Mouse (Mus musculus): Measurements from ENCODE around the gene Cnnm3. TPM values are rescaled to one million over a fixed set of nuclear protein-coding genes. Genes with fewer than 3 reads are reported as not detected.

Cnnm3 gene
- polyA plus RNA-seq, 1 experiment from 2014 or later = 3.7 TPM

GRCm38 (mm10) chr1:36554633-36555399 lies 43.1 kb downstream of the Cnnm3 start:
- WGBS = 61% methylated on average over 21 of the region's 21 CpGs
- no peak for ATAC-seq (ENCODE audit: low FRiP score, low read depth)
- Histone ChIP-seq H3K4me2 (replicated peaks) (peak overlapping the region; percentile 95), H3K27ac (0 out of 2 replicates have a peak overlapping the region, but pooled peaks have one; percentile 98), H3K36me3 (peaks cover 55% of the 10 kb centered on the region), H3K9ac (peak overlapping the region; percentile 98), H3K4me3 (peak overlapping the region; percentile 91), H3K4me1 (peaks cover 44% of the 10 kb centered on the region), H3K27me3 (replicated peaks) (no peaks in the 10 kb centered on the region), H3K9me3 (no peaks in the 10 kb centered on the region)

GRCm38 (mm10) chr1:36555798-36556395 lies 44.2 kb downstream of the Cnnm3 start:
- ATAC-seq (ENCODE audit: low FRiP score, low read depth) = no peak
- no peaks in the 10 kb centered on the region for H3K27me3 ChIP-seq (replicated peaks)
- no peaks in the 10 kb centered on the region for H3K9me3 ChIP-seq
- H3K9ac ChIP-seq = peak overlapping the region; percentile 98
- H3K4me1 ChIP-seq = peaks cover 41% of the 10 kb centered on the region
- peak overlapping the region; percentile 98 for H3K27ac ChIP-seq
- H3K36me3 ChIP-seq = peaks cover 44% of the 10 kb centered on the region
- peak overlapping the region; percentile 95 for H3K4me2 ChIP-seq (replicated peaks)
- H3K4me3 ChIP-seq = peak overlapping the region; percentile 91
- whole genome bisulfite sequencing = 3% methylated on average over 8 of the region's 8 CpGs

GRCm38 (mm10) chr1:36556553-36557456 lies 45.1 kb downstream of the Cnnm3 start:
- Histone ChIP-seq H3K4me1 (peaks cover 39% of the 10 kb centered on the region), H3K9me3 (no peaks in the 10 kb centered on the region), H3K36me3 (peaks cover 35% of the 10 kb centered on the region), H3K9ac (peak overlapping the region; percentile 98), H3K27me3 (replicated peaks) (no peaks in the 10 kb centered on the region), H3K4me3 (peak overlapping the region; percentile 91), H3K4me2 (replicated peaks) (peak overlapping the region; percentile 95), H3K27ac (peak overlapping the region; percentile 98)
- under 1% methylated on average over 52 of the region's 52 CpGs for WGBS
- peak; percentile 80 for ATAC-seq (ENCODE audit: low FRiP score, low read depth)

- Histone ChIP-seq H3K27me3 (replicated peaks) (no peaks in the 10 kb centered on the region), H3K9ac (peak overlapping the region; percentile 98), H3K9me3 (no peaks in the 10 kb centered on the region), H3K4me3 (peak overlapping the region; percentile 91), H3K4me2 (replicated peaks) (peak overlapping the region; percentile 95), H3K4me1 (peaks cover 39% of the 10 kb centered on the region), H3K27ac (peak overlapping the region; percentile 98), H3K36me3 (peaks cover 28% of the 10 kb centered on the region)
- peak; percentile 50 for ATAC-seq (ENCODE audit: low FRiP score, low read depth)
- WGBS = under 1% methylated on average over 48 of the region's 48 CpGs
Observed at GRCm38 (mm10) chr1:36557457-36558011, 45.9 kb downstream of the Cnnm3 start.

GRCm38 (mm10) chr1:36558031-36558993 lies 46.6 kb downstream of the Cnnm3 start, which contains the start of gene Sema4c:
Gene Sema4c, minus strand, starts transcription at chr1:36558349.
- H3K4me3 ChIP-seq = peak within 1 kb of the TSS; percentile 91
- peaks cover 39% of the 10 kb centered on the region for H3K4me1 ChIP-seq
- H3K36me3 ChIP-seq = peaks cover 20% of the 10 kb centered on the region
- peak within 1 kb of the TSS; percentile 98 for H3K27ac ChIP-seq
- peak; percentile 63 for ATAC-seq (ENCODE audit: low FRiP score, low read depth)
- no peaks in the 10 kb centered on the region; the same call in 1 of the 2 replicates for H3K27me3 ChIP-seq (replicated peaks)
- H3K4me2 ChIP-seq (replicated peaks) = peak within 1 kb of the TSS; percentile 95
- WGBS = under 1% methylated on average over 67 of the region's 69 CpGs
- H3K9ac ChIP-seq = peak within 1 kb of the TSS; percentile 98
- no peaks in the 10 kb centered on the region for H3K9me3 ChIP-seq

GRCm38 (mm10) chr1:36559256-36559655 lies 47.6 kb downstream of the Cnnm3 start:
- H3K27ac ChIP-seq = no peak overlapping the region
- 11% methylated on average over 4 of the region's 4 CpGs for WGBS
- no peak for ATAC-seq (ENCODE audit: low FRiP score, low read depth)
- H3K36me3 ChIP-seq = peaks cover 11% of the 10 kb centered on the region
- H3K4me2 ChIP-seq (replicated peaks) = peak overlapping the region; percentile 95
- H3K27me3 ChIP-seq (replicated peaks) = no peaks in the 10 kb centered on the region; the same call in 1 of the 2 replicates
- peaks cover 31% of the 10 kb centered on the region for H3K4me1 ChIP-seq
- H3K9me3 ChIP-seq = no peaks in the 10 kb centered on the region
- H3K9ac ChIP-seq = no peak overlapping the region
- no peak overlapping the region for H3K4me3 ChIP-seq

GRCm38 (mm10) chr1:36559888-36560287 lies 48.2 kb downstream of the Cnnm3 start:
- no peaks in the 10 kb centered on the region; the same call in 1 of the 2 replicates for H3K27me3 ChIP-seq (replicated peaks)
- no peaks in the 10 kb centered on the region for H3K9me3 ChIP-seq
- no peak overlapping the region for H3K4me2 ChIP-seq (replicated peaks)
- H3K9ac ChIP-seq = no peak overlapping the region
- H3K4me3 ChIP-seq = no peak overlapping the region
- WGBS = 77% methylated on average over 5 of the region's 5 CpGs
- H3K27ac ChIP-seq = no peak overlapping the region
- no peak for ATAC-seq (ENCODE audit: low FRiP score, low read depth)
- peaks cover 25% of the 10 kb centered on the region for H3K4me1 ChIP-seq
- peaks cover 4% of the 10 kb centered on the region; the same call in 1 of the 2 replicates for H3K36me3 ChIP-seq

- WGBS = 47% methylated on average over 6 of the region's 6 CpGs
- ATAC-seq (ENCODE audit: low FRiP score, low read depth) = no peak
- no peak overlapping the region for H3K9ac ChIP-seq
Observed at GRCm38 (mm10) chr1:36560903-36561302, 49.2 kb downstream of the Cnnm3 start.

GRCm38 (mm10) chr1:36562388-36562787 lies 50.7 kb downstream of the Cnnm3 start:
- H3K27ac ChIP-seq = no peak overlapping the region
- H3K4me1 ChIP-seq = peaks cover 19% of the 10 kb centered on the region
- no peak for ATAC-seq (ENCODE audit: low FRiP score, low read depth)
- WGBS = 67% methylated on average over 4 of the region's 4 CpGs
- no peaks in the 10 kb centered on the region for H3K36me3 ChIP-seq
- no peak overlapping the region for H3K4me2 ChIP-seq (replicated peaks)
- no peaks in the 10 kb centered on the region; the same call in 1 of the 2 replicates for H3K27me3 ChIP-seq (replicated peaks)
- no peak overlapping the region for H3K9ac ChIP-seq
- H3K9me3 ChIP-seq = no peaks in the 10 kb centered on the region
- H3K4me3 ChIP-seq = no peak overlapping the region

More at GRCm38 (mm10) chr1:36560903-36561302, 49.2 kb downstream of the Cnnm3 start:
- Histone ChIP-seq H3K4me2 (replicated peaks) (no peak overlapping the region), H3K27me3 (replicated peaks) (no peaks in the 10 kb centered on the region; the same call in 1 of the 2 replicates), H3K4me1 (peaks cover 15% of the 10 kb centered on the region), H3K9me3 (no peaks in the 10 kb centered on the region), H3K27ac (no peak overlapping the region), H3K36me3 (no peaks in the 10 kb centered on the region), H3K4me3 (no peak overlapping the region)

- no peak overlapping the region for H3K4me3 ChIP-seq
- no peak for ATAC-seq (ENCODE audit: low FRiP score, low read depth)
- H3K4me2 ChIP-seq (replicated peaks) = no peak overlapping the region
- H3K27me3 ChIP-seq (replicated peaks) = no peaks in the 10 kb centered on the region; the same call in 1 of the 2 replicates
- H3K27ac ChIP-seq = no peak overlapping the region
- H3K4me1 ChIP-seq = peaks cover 19% of the 10 kb centered on the region
- no peaks in the 10 kb centered on the region for H3K9me3 ChIP-seq
- 68% methylated on average over 2 of the region's 2 CpGs for WGBS
- H3K9ac ChIP-seq = no peak overlapping the region
- no peaks in the 10 kb centered on the region for H3K36me3 ChIP-seq
Observed at GRCm38 (mm10) chr1:36563197-36563596, 51.5 kb downstream of the Cnnm3 start.

Measured in neural tube, embryonic 12.5 days (tissue).